21 mouse cellular contexts compared by ENCODE assay signal in genomic region chr11:49000411-49000810, GRCm38 (mm10). TPM values are rescaled to one million over a fixed set of nuclear protein-coding genes. Genes with fewer than 3 reads are reported as not detected.
"Had no signal": no experiment of that assay in that cellular context is flagged by ENCODE, and none has a peak within 500 bp of the region (broad histone marks: within the 10 kb centered on the region; RNA-seq: fewer than 3 reads in every experiment).

No protein-coding gene starts in this region.

RNA-seq across cellular contexts. Expression of gene Tgtp1, which starts 6.4 kb away (rescaled TPM):
- polyA plus RNA-seq: heart, embryonic 12.5 days; hindbrain, embryonic 10.5 days; hindbrain, embryonic 11.5 days; hindbrain, embryonic 12.5 days; hindbrain, embryonic 14.5 days; hindbrain, embryonic 15.5 days had no signal

RNA-seq across cellular contexts. Expression of gene Gm12185, which starts 8.4 kb away (rescaled TPM):
- polyA plus RNA-seq: heart, embryonic 12.5 days; heart, embryonic 14.5 days; heart, embryonic 15.5 days; heart, postnatal 0 days; hindbrain, embryonic 10.5 days; hindbrain, embryonic 11.5 days; hindbrain, embryonic 12.5 days; hindbrain, embryonic 13.5 days; hindbrain, embryonic 14.5 days; hindbrain, embryonic 15.5 days; hindbrain, embryonic 16.5 days; hindbrain, postnatal 0 days; intestine, embryonic 15.5 days; intestine, embryonic 16.5 days; intestine, postnatal 0 days; kidney, embryonic 14.5 days; kidney, embryonic 15.5 days; kidney, embryonic 16.5 days; kidney, postnatal 0 days had no signal

RNA-seq across cellular contexts. Expression of gene 9930111J21Rik1, which starts 21.2 kb away (rescaled TPM):
- polyA plus RNA-seq: heart, embryonic 12.5 days had no signal

RNA-seq across cellular contexts. Expression of gene Olfr56, which starts 21.7 kb away (rescaled TPM):
- polyA plus RNA-seq: heart, embryonic 12.5 days; heart, embryonic 13.5 days; heart, embryonic 14.5 days; heart, postnatal 0 days; hindbrain, embryonic 10.5 days; hindbrain, embryonic 12.5 days; hindbrain, embryonic 13.5 days; hindbrain, embryonic 14.5 days; hindbrain, embryonic 15.5 days; hindbrain, embryonic 16.5 days; hindbrain, postnatal 0 days; intestine, embryonic 14.5 days; intestine, embryonic 15.5 days; kidney, embryonic 14.5 days; kidney, embryonic 15.5 days; kidney, embryonic 16.5 days had no signal
